Mouse (Mus musculus) liver, embryonic 15.5 days (tissue): ENCODE data around the gene Gm21783. TPM values are rescaled to one million over a fixed set of nuclear protein-coding genes. Genes with fewer than 3 reads are reported as not detected.
"Not testable (repeated sequence)": the region's sequence is repeated elsewhere in the genome, so short reads cannot be mapped to it uniquely, and the experiment has no call there.

Source experiments
- ATAC-seq: fragments of 200-750 bp; cut with Nextera tagmentation; 2 replicates; pipeline ENCODE4 v1.8.0; 2017; ENCODE audit warnings: moderate number of reproducible peaks, mild to moderate bottlenecking, moderate library complexity; ENCODE audit not compliant: insufficient read depth
- H3K27ac ChIP-seq: fragments of 300-500 bp; sonication (generic); replicated peaks from 2 replicates; pipeline ENCODE4 v1.5.1; 2015; ENCODE audit warnings: mild to moderate bottlenecking, inconsistent platforms
- H3K27me3 ChIP-seq: fragments of 300-500 bp; sonication (generic); 2 replicates; pipeline ENCODE4 v1.6.1; 2015; ENCODE audit warnings: mild to moderate bottlenecking, inconsistent platforms
- H3K36me3 ChIP-seq: fragments of 300-500 bp; sonication (generic); replicated peaks from 2 replicates; pipeline ENCODE4 v1.6.1; 2015; ENCODE audit warnings: moderate library complexity, mild to moderate bottlenecking, inconsistent platforms
- H3K4me1 ChIP-seq: fragments of 300-500 bp; sonication (generic); replicated peaks from 2 replicates; pipeline ENCODE4 v1.6.1; 2015; ENCODE audit warnings: inconsistent platforms
- H3K4me2 ChIP-seq: fragments of 300-500 bp; sonication (generic); 2 replicates; pipeline ENCODE4 v1.6.1; 2015; ENCODE audit warnings: moderate library complexity, mild to moderate bottlenecking, inconsistent platforms
- H3K4me3 ChIP-seq: fragments of 300-500 bp; sonication (generic); replicated peaks from 2 replicates; pipeline ENCODE4 v1.5.1; 2015; ENCODE audit warnings: mild to moderate bottlenecking, inconsistent platforms
- H3K9ac ChIP-seq: fragments of 300-500 bp; sonication (generic); 2 replicates; pipeline ENCODE4 v1.6.1; 2015; ENCODE audit warnings: moderate library complexity, mild to moderate bottlenecking, inconsistent platforms
- H3K9me3 ChIP-seq: fragments of 300-500 bp; sonication (generic); replicated peaks from 2 replicates; pipeline ENCODE4 v1.6.1; 2016; ENCODE audit warnings: inconsistent platforms
- WGBS: fragments of 180-500 bp; shearing (Covaris S2); methylation state at CpG from one replicate; pipeline ENCODE4 v1.1.7; 2015; ENCODE audit warnings: mixed read lengths; ENCODE audit not compliant: insufficient replicate concordance; 5-methylcytosine and 5-hydroxymethylcytosine counted together
- polyA plus RNA-seq: library from polyadenylated mRNA; unstranded; fragments of >200 nt; fragmentation: Nextera tagmentation; extraction: Ambion mirVana; gene quantifications from 2 replicates; pipeline ENCODE4 v1.2.1, GENCODE M21; 2015

The Gm21783 gene
- polyA plus RNA-seq: not detected in 2 replicates

- H3K4me3 ChIP-seq, H3K9me3 ChIP-seq, H3K36me3 ChIP-seq, H3K27me3 ChIP-seq, ATAC-seq, H3K27ac ChIP-seq, H3K9ac ChIP-seq, H3K4me2 ChIP-seq, H3K4me1 ChIP-seq: not testable (repeated sequence)
- WGBS: no CpG with 5 or more reads among the region's 1 CpGs
Observed at GRCm38 (mm10) chrY:44981163-44981562, at the start of gene Gm21783. Gene Gm21783, minus strand, starts transcription at chrY:44981263.
